Mouse (Mus musculus) yolk sac, embryonic 10.5 days (tissue): Measurements from ENCODE around the gene Dynlt1a.
"Not testable (repeated sequence)": the region's sequence is repeated elsewhere in the genome, so short reads cannot be mapped to it uniquely, and the experiment has no call there.

Experiments used
- DNase-seq: peaks from one replicate; pipeline ENCODE4 v3.0.0-alpha.2; 2017; ENCODE audit warnings: low spot score

The Dynlt1a gene

GRCm38 (mm10) chr17:6317339-6317985 is at the start of gene Dynlt1a:
TSS of gene Dynlt1a (minus strand) at chr17:6317500.
- DNase-seq = peak; percentile 98

GRCm38 (mm10) chr17:6355256-6355655 is 38.0 kb upstream of the Dynlt1a start:
- peak; percentile 0 for DNase-seq

- DNase-seq = not testable (repeated sequence)
These were observed 25.4 kb upstream of the Dynlt1a start for GRCm38 (mm10) chr17:6342606-6343294.

- DNase-seq = not testable (repeated sequence)
These were observed 11.7 kb upstream of the Dynlt1a start for GRCm38 (mm10) chr17:6328997-6329396.

- not testable (repeated sequence) for DNase-seq
These were observed 10.3 kb upstream of the Dynlt1a start for GRCm38 (mm10) chr17:6327554-6327953.

- DNase-seq = not testable (repeated sequence)
These were observed 8.2 kb upstream of the Dynlt1a start for GRCm38 (mm10) chr17:6325543-6325942.

- not testable (repeated sequence) for DNase-seq
These were observed 7.7 kb upstream of the Dynlt1a start for GRCm38 (mm10) chr17:6325021-6325420.

- DNase-seq = not testable (repeated sequence)
These were observed 4.4 kb upstream of the Dynlt1a start for GRCm38 (mm10) chr17:6321778-6322101.

- DNase-seq = not testable (repeated sequence)
These were observed 3.9 kb upstream of the Dynlt1a start for GRCm38 (mm10) chr17:6321081-6321777.

- DNase-seq = peak; percentile 10
These were observed 747 bp downstream of the Dynlt1a start for GRCm38 (mm10) chr17:6316379-6317126.

- DNase-seq = not testable (repeated sequence)
These were observed 1.6 kb downstream of the Dynlt1a start for GRCm38 (mm10) chr17:6315706-6316105.

GRCm38 (mm10) chr17:6314493-6314892 is 2.8 kb downstream of the Dynlt1a start:
- not testable (repeated sequence) for DNase-seq

- not testable (repeated sequence) for DNase-seq
These were observed 4.5 kb downstream of the Dynlt1a start for GRCm38 (mm10) chr17:6312755-6313154.

GRCm38 (mm10) chr17:6311716-6312115 is 5.6 kb downstream of the Dynlt1a start:
- not testable (repeated sequence) for DNase-seq

GRCm38 (mm10) chr17:6306503-6306902 is 10.8 kb downstream of the Dynlt1a start:
- DNase-seq = not testable (repeated sequence)

GRCm38 (mm10) chr17:6305656-6306270 is 11.5 kb downstream of the Dynlt1a start:
- DNase-seq = not testable (repeated sequence)

GRCm38 (mm10) chr17:6304891-6305290 is 12.4 kb downstream of the Dynlt1a start:
- DNase-seq = not testable (repeated sequence)

GRCm38 (mm10) chr17:6300190-6300863 is 17.0 kb downstream of the Dynlt1a start:
- not testable (repeated sequence) for DNase-seq

GRCm38 (mm10) chr17:6297060-6297795 is 20.1 kb downstream of the Dynlt1a start:
- DNase-seq = not testable (repeated sequence)

- DNase-seq = not testable (repeated sequence)
These were observed 23.4 kb downstream of the Dynlt1a start for GRCm38 (mm10) chr17:6293882-6294281.
